Mouse (Mus musculus) heart, embryonic 11.5 days (tissue): ENCODE data around the gene Gpatch3. TPM values are rescaled to one million over a fixed set of nuclear protein-coding genes. Genes with fewer than 3 reads are reported as not detected.

ENCODE experiments used
- microRNA-seq: library from miRNA; unstranded; fragments of <30 nt; microRNA quantifications from one replicate; pipeline ENCODE4, GENCODE M21; 2016; ENCODE audit warnings: borderline number of aligned reads
- polyA plus RNA-seq: library from polyadenylated mRNA; unstranded; fragments of >200 nt; fragmentation: Nextera tagmentation; extraction: Ambion mirVana; gene quantifications from 2 replicates; pipeline ENCODE4 v1.2.1, GENCODE M21; 2014

Gpatch3 gene
- polyA plus RNA-seq, 1 experiment from 2014 or later = 5.0 TPM

Small RNA genes within 50 kb of the gene (microRNA-seq; reads per million reads assigned to microRNA genes)
- gene Gm23158 = not detected

Other genes with a start within 250 kb of the Gpatch3 start
- gene Wdtc1, start 221.3 kb upstream of the Gpatch3 start, polyA plus RNA-seq = 13.3 and 15.5 TPM in 2 replicates
- gene Slc9a1, start 205.0 kb upstream of the Gpatch3 start, polyA plus RNA-seq = 4.8 and 7.0 TPM in 2 replicates
- 0.47 and 0.83 TPM in 2 replicates for gene Tent5b, start 94.6 kb upstream of the Gpatch3 start, polyA plus RNA-seq
- gene Trnp1, start 76.2 kb upstream of the Gpatch3 start, polyA plus RNA-seq = 0.94 and 1.4 TPM in 2 replicates
- 0.77 and 0.80 TPM in 2 replicates for gene Kdf1, start 55.8 kb upstream of the Gpatch3 start, polyA plus RNA-seq
- 221 TPM in 2 replicates for gene Nudc, start 28.7 kb upstream of the Gpatch3 start, polyA plus RNA-seq
- gene Nr0b2, start 21.4 kb upstream of the Gpatch3 start, polyA plus RNA-seq = 9.6 and 11.0 TPM in 2 replicates
- 14.2 and 14.3 TPM in 2 replicates for gene Gpn2, start 9.6 kb downstream of the Gpatch3 start, polyA plus RNA-seq
- gene Sfn, start 27.4 kb downstream of the Gpatch3 start, polyA plus RNA-seq = 1.7 and 3.0 TPM in 2 replicates
- 1.5 and 2.5 TPM in 2 replicates for gene Zdhhc18, start 75.4 kb downstream of the Gpatch3 start, polyA plus RNA-seq
- gene Pigv, start 97.9 kb downstream of the Gpatch3 start, polyA plus RNA-seq = 11.4 and 13.9 TPM in 2 replicates
- gene Arid1a, start 182.0 kb downstream of the Gpatch3 start, polyA plus RNA-seq = 26.7 and 34.2 TPM in 2 replicates